Mouse (Mus musculus) frontal cortex, postnatal 14 days (tissue): ENCODE results near the gene Smyd3.

ENCODE experiments used
- DNase-seq, 2 experiments: peaks; one replicate each; pipeline ENCODE4 v3.0.0; 2022; ENCODE audit warnings: low spot score in 2 of 2

Smyd3 gene

GRCm38 (mm10) chr1:179026614-179027013 lies 491.2 kb downstream of the Smyd3 start:
- DNase-seq = no peak

- DNase-seq = no peak
These were observed 492.7 kb downstream of the Smyd3 start for GRCm38 (mm10) chr1:179025169-179025568.

- DNase-seq = no peak
These were observed 494.4 kb downstream of the Smyd3 start for GRCm38 (mm10) chr1:179023486-179023885.

GRCm38 (mm10) chr1:179017428-179017827 lies 500.4 kb downstream of the Smyd3 start:
- no peak for DNase-seq

GRCm38 (mm10) chr1:179013021-179013420 lies 504.8 kb downstream of the Smyd3 start:
- DNase-seq = no peak

GRCm38 (mm10) chr1:179012273-179012672 lies 505.6 kb downstream of the Smyd3 start:
- DNase-seq = peak; percentile 45 to 49

GRCm38 (mm10) chr1:179010756-179011155 lies 507.1 kb downstream of the Smyd3 start:
- DNase-seq = no peak

GRCm38 (mm10) chr1:179009911-179010310 lies 507.9 kb downstream of the Smyd3 start:
- no peak for DNase-seq

- DNase-seq = no peak
These were observed 513.5 kb downstream of the Smyd3 start for GRCm38 (mm10) chr1:179004133-179004866.

- no peak for DNase-seq
These were observed 514.3 kb downstream of the Smyd3 start for GRCm38 (mm10) chr1:179003406-179004132.

GRCm38 (mm10) chr1:178999876-179000528 lies 517.8 kb downstream of the Smyd3 start:
- DNase-seq = no peak

GRCm38 (mm10) chr1:178997870-178998269 lies 520.0 kb downstream of the Smyd3 start:
- no peak for DNase-seq

GRCm38 (mm10) chr1:178994263-178994662 lies 523.6 kb downstream of the Smyd3 start:
- no peak for DNase-seq

- DNase-seq = no peak
These were observed 525.3 kb downstream of the Smyd3 start for GRCm38 (mm10) chr1:178992503-178992902.

- DNase-seq = no peak
These were observed 526.4 kb downstream of the Smyd3 start for GRCm38 (mm10) chr1:178991470-178991869.

- DNase-seq = no peak
These were observed 526.8 kb downstream of the Smyd3 start for GRCm38 (mm10) chr1:178991045-178991444.

GRCm38 (mm10) chr1:178989485-178989884 lies 528.4 kb downstream of the Smyd3 start:
- no peak for DNase-seq

GRCm38 (mm10) chr1:178988176-178988575 lies 529.7 kb downstream of the Smyd3 start:
- DNase-seq = no peak

- no peak for DNase-seq
These were observed 536.2 kb downstream of the Smyd3 start for GRCm38 (mm10) chr1:178981641-178982040.

- no peak for DNase-seq
These were observed 537.7 kb downstream of the Smyd3 start for GRCm38 (mm10) chr1:178980185-178980584.

- no peak for DNase-seq
These were observed 539.1 kb downstream of the Smyd3 start for GRCm38 (mm10) chr1:178978617-178979245.

GRCm38 (mm10) chr1:178972055-178972454 lies 545.8 kb downstream of the Smyd3 start:
- no peak for DNase-seq
